Mouse (Mus musculus) olfactory bulb, adult 2 months (tissue): Measurements from ENCODE around the gene Platr17. TPM values are rescaled to one million over a fixed set of nuclear protein-coding genes. Genes with fewer than 3 reads are reported as not detected.

ENCODE experiments used
- H3K27ac ChIP-seq: fragments of 200-500 bp; 2 replicates; pipeline ENCODE4 v1.5.1; 2012; ENCODE audit warnings: low read depth, low read length; ENCODE audit not compliant: insufficient read depth
- H3K4me1 ChIP-seq: fragments of 200-500 bp; 2 replicates; pipeline ENCODE4 v1.6.1; 2012; ENCODE audit warnings: low read length; ENCODE audit not compliant: control insufficient read depth, insufficient read depth
- H3K4me3 ChIP-seq: fragments of 200-500 bp; 2 replicates; pipeline ENCODE4 v1.5.1; 2012; ENCODE audit warnings: mild to moderate bottlenecking, low read depth, low read length, moderate library complexity; ENCODE audit not compliant: insufficient read depth
- CTCF ChIP-seq: fragments of 200-500 bp; IDR thresholded peaks from 2 replicates; pipeline ENCODE4 v1.5.1; 2012; ENCODE audit warnings: low read depth, mild to moderate bottlenecking, low read length, moderate library complexity; ENCODE audit not compliant: insufficient read depth
- POLR2A ChIP-seq: fragments of 200-500 bp; IDR thresholded peaks from 2 replicates; pipeline ENCODE4 v1.6.1; 2012; ENCODE audit warnings: mild to moderate bottlenecking, low read depth, low read length, moderate library complexity; ENCODE audit not compliant: insufficient read depth
- WGBS: fragments of 180-500 bp; shearing (Covaris S2); methylation state at CpG from one replicate; pipeline ENCODE4 v1.1.7; 2018; 5-methylcytosine and 5-hydroxymethylcytosine counted together
- polyA plus RNA-seq: library from polyadenylated mRNA; stranded (reverse); fragments of >200 nt; gene quantifications from 2 replicates; pipeline ENCODE4 v1.2.4, GENCODE M21; 2012; ENCODE audit warnings: low replicate concordance; ENCODE audit not compliant: missing spikeins, insufficient read depth, insufficient read length

The Platr17 gene
- polyA plus RNA-seq, 1 experiment: not detected

DNA sequence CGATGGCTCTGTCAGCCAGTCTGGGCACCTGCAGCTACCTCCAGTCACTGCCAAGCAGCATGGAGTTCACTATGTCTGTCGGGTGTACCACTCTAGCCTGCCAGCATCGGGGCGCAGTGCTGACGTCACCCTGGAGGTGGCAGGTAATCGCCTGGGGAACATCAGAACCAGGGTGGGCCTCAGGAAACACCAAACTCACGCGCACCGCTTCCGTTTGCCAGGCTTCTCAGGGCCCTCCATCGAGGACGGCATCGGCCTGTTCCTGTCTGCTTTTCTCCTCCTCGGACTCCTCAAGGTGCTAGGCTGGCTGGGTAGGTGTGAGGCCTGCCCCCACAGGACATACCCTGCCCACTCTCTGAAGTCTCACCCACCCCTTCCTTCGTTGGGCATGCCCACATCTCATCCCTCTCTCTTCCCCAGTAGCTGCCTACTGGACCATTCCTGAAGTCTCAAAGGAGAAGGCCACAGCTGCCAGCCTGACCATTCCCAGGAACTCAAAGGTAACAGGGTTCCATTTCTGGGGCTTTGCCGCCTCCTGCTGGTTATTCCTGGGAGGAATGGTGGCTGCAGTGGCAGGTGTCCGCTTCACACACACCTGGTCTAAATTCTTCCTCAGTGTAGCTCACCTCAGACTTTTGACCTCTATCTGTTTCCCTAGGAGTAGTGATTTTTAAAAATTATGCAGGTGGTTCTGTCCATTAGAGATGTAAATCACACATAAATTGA lies 21.4 kb downstream of the Platr17 start:
- no peak for TF ChIP-seq CTCF
- TF ChIP-seq POLR2A: no peak

DNA sequence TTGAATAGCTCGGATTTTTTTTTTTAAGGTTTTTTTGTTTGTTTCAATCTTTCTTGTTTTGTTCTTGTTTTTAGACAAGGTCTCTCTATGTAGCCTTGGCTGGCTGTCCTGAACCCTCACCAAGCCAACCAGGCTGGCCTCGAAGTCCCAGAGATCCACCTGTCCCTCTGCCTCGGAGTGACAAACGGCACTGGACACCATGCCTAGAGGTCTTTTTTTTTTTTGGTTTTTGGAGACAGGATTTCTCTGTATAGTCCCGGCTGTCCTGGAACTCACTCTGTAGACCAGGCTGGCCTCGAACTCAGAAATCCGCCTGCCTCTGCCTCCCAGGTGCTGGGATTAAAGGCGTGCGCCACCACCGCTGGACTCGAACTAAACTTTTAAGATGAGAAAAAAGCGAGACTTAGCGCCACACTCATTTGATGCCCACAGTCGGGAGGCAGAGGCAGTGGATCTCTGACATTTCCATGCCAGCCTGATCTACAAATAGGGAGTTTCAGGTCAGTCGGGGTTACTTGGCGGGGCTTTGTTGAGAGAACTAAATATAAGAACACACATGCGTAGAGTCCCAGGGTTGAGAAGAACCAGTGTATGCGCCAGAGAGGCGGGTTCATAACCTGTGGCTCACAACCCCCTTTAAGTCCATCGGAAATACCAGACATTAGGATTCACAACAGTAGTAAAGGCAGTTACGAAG lies 23.5 kb downstream of the Platr17 start:
- Histone ChIP-seq H3K27ac (no peak overlapping the region), H3K4me1 (peaks cover 12% of the 10 kb centered on the region), H3K4me3 (peak overlapping the region; percentile 77; the same call in 1 of the 2 replicates)
- WGBS: 55% methylated on average over 21 of the region's 21 CpGs
- no peak for TF ChIP-seq POLR2A
- TF ChIP-seq CTCF: no peak

More for the DNA sequence above, 21.4 kb downstream of the Platr17 start:
- Histone ChIP-seq H3K4me1 (peaks cover 9% of the 10 kb centered on the region), H3K4me3 (no peak overlapping the region), H3K27ac (no peak overlapping the region)
- WGBS: 77% methylated on average over 17 of the region's 17 CpGs

DNA sequence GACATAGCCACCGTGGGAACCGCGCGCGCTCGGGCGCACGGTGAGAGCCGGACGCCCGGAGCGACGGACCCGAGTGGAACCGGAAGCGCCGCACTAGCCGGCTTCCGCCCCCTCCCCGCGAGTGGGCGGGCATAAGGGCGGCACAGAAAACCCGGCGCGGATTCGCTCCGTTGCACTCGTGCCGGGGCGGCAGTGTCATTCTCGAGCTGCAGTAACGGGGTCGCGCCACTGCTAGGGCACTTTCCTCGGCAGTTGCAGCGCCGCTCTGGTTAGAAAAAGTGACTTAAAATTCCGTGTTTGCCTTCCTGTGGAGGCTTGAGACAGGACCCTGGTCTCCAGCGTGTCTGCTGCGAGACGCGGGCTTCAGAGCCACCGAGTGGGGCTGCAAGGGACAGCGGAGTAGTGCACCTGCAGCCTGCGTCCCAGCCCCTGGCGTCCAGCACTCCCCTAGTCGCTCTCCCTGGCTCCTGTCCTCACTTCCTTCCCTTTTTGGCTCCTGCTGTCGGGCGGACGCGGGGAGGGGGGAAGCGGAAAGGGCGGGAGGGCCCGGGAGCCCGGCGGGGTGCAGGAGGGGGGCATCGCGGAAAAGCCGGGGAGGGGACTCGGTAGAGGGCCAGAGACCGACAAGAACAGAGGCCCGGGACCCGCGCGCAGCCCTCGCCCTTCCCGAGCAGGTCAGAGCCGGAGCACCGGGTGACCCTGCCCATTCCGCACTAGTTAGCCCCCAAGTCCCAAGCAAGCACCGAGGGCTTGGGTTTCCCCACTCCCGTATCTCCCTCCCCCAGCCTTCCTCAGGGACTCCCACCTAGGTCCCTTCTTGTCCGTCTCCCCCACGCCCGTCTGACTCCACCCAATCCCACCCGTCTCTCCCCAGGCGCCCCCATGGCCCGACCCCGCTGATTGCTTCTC lies 24.7 kb downstream of the Platr17 start, which contains the start of gene Rgl2:
Gene Rgl2 (plus strand): TSS at position 173 of the 909 bp plus-strand sequence.
- Histone ChIP-seq H3K4me1 (peaks cover 12% of the 10 kb centered on the region), H3K27ac (peak within 1 kb of the TSS; percentile 73), H3K4me3 (peak within 1 kb of the TSS; percentile 77)
- under 1% methylated on average over 80 of the region's 80 CpGs for WGBS
- TF ChIP-seq CTCF (peak; percentile 56; the same call in 1 of the 2 replicates), POLR2A (no peak; the same call in 1 of the 2 replicates)

DNA sequence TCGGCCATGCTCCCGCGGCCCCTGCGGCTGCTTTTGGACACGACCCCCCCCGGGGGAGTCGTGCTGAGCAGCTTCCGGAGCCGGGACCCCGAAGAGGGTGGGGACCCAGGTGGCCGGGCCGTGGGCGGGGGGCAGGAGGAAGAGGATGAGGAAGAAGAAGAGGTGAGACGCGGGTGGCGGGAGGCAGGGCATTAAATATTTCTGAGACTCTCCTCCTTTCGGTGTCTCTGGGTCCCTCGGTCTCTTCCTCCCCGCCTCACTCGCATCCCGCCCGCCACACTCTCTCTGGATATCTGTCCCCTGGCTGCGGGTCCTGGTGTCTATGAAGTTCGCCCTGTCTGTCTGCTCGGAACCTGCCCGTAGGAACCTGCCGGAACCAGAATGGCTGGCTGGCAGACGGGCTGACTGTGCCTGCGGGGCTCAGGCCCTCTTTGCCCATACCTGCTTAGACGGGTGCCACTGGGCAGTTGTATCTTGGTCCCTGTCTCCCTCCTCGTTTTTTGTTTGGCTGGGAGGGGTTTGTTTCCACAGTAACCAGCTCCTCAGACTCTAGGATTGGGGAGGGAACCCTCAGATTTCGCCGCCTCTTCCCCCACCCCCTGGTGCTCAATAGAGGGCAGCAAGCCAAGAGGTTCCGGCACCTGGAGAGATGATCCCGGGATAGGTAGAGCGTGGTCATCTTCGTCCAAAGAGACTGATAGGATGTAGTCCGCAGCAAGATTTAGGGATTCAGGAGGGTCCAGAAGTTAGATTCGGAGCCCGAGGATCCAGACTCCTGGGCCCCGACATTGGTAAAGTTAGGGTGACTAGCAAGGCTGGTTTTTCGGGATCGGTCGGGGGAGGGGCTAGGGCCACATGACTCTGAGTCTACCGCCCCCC lies 25.6 kb downstream of the Platr17 start:
- H3K4me1 ChIP-seq: peaks cover 12% of the 10 kb centered on the region
- WGBS: under 1% methylated on average over 45 of the region's 45 CpGs
- TF ChIP-seq CTCF: no peak
- H3K27ac ChIP-seq: peak overlapping the region; percentile 42
- peak overlapping the region; percentile 77 for H3K4me3 ChIP-seq

DNA sequence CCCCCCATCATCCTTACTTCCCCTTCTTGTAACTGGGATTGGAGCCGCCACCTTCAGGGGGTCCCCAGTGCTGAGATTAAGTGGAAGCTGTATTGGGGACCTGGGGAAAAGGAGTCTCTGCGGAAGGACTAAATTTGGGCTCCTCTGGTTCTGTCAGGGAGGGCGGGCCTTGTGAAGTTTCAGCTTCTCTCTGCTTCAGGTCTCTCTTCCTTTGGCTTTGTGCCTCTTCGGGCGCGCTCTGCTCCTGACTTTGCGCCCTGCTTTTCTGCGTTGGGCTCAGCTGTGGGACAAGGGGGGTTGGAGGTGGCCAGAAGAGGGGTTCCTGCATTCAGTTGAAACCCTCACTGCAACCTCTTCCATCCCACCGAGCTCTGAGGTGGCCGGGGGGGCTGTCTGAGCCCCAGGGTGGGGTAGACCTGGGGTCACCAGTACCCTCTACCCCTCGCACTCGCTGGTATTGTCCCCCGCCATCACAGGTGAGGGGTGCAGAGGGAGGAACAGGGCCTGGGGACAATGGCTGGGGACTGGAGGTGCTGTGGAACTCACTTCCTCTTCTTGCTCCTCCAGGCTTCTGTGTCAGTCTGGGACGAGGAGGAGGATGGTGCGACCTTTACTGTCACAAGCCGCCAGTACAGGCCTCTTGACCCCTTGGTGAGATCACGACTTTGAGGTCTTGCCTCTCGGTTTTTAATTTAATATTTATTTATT lies 26.4 kb downstream of the Platr17 start:
- Histone ChIP-seq H3K4me1 (peaks cover 12% of the 10 kb centered on the region), H3K27ac (no peak overlapping the region), H3K4me3 (peak overlapping the region; percentile 77)
- WGBS: 34% methylated on average over 18 of the region's 18 CpGs
- TF ChIP-seq POLR2A (no peak), CTCF (no peak)

DNA sequence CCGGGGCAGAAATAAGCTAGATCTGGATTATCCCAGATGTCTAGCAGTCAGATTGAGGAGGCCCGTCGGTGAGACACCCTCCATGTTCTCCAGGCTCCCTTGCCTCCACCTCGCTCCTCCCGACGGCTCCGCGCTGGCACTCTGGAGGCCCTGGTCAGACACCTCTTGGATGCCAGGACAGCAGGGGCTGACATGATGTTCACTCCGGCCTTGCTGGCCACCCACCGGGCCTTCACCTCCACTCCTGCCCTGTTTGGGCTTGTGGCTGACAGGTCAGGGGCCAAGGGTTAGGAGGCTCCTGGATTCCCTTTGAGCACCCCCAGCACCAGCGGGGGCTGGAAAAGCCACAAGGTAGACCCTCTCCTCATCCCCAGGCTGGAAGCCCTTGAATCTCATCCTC lies 27.0 kb downstream of the Platr17 start:
- 94% methylated on average over 11 of the region's 11 CpGs for WGBS

DNA sequence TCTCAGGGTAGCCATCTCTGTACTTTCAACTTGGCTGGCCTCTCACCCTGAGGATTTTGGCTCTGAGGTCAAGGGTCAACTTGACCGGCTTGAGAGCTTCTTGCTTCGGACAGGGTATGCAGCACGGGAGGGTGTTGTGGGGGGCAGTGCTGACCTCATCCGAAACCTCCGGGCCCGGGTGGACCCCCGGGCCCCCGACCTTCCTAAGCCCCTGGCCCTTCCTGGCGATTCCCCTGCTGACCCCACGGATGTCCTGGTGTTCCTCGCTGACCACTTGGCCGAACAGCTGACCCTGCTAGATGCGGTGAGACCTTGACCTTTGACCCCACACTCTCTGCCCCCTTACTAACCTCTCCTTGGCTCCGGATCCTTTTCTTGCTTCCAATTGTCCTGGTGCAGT lies 27.5 kb downstream of the Platr17 start:
- H3K27ac ChIP-seq: no peak overlapping the region
- TF ChIP-seq CTCF (no peak), POLR2A (no peak)
- WGBS: 87% methylated on average over 14 of the region's 14 CpGs

More for the DNA sequence above, 27.0 kb downstream of the Platr17 start:
- Histone ChIP-seq H3K4me1 (peaks cover 12% of the 10 kb centered on the region), H3K4me3 (no peak overlapping the region), H3K27ac (no peak overlapping the region)
- no peak for TF ChIP-seq POLR2A
- no peak for TF ChIP-seq CTCF

DNA sequence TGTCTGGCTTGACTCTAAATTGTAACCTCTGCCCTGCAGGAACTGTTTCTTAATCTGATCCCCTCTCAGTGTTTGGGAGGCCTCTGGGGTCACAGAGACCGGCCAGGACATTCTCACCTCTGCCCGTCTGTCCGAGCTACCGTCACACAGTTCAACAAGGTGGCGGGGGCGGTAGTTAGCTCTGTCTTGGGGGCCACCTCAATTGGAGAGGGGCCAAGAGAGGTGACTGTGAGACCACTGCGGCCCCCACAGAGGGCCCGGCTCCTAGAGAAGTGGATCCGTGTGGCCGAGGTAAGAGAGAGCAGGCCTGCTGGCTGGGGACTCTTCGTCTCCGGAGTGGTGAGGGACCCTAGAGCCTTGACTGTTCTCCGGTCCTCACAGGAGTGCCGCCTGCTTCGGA lies 28.0 kb downstream of the Platr17 start:
- WGBS: 92% methylated on average over 15 of the region's 15 CpGs
- TF ChIP-seq CTCF (no peak), POLR2A (no peak)
- Histone ChIP-seq H3K4me1 (peaks cover 12% of the 10 kb centered on the region), H3K4me3 (no peak overlapping the region), H3K27ac (no peak overlapping the region)

More for the DNA sequence above, 27.5 kb downstream of the Platr17 start:
- Histone ChIP-seq H3K4me1 (peaks cover 12% of the 10 kb centered on the region), H3K4me3 (no peak overlapping the region)
